Mouse (Mus musculus) B cell, adult 2 months (primary cell): ENCODE data around the gene Trnau1ap.
"Not testable (repeated sequence)": the region's sequence is repeated elsewhere in the genome, so short reads cannot be mapped to it uniquely, and the experiment has no call there.

Experiments used
- DNase-seq, 2 experiments: peaks; one replicate each; pipeline ENCODE4 v3.0.0; 2022

Gene Trnau1ap

GRCm38 (mm10) chr4:132341451-132341850 lies 12.1 kb upstream of the Trnau1ap start:
- DNase-seq, result no peak

- no peak for DNase-seq
These were observed 9.6 kb upstream of the Trnau1ap start for GRCm38 (mm10) chr4:132338943-132339342.

GRCm38 (mm10) chr4:132332880-132333279 lies 3.5 kb upstream of the Trnau1ap start:
- DNase-seq, result no peak

GRCm38 (mm10) chr4:132331960-132332359 lies 2.6 kb upstream of the Trnau1ap start:
- DNase-seq, result no peak

- no peak for DNase-seq
These were observed 557 bp upstream of the Trnau1ap start for GRCm38 (mm10) chr4:132329835-132330354.

GRCm38 (mm10) chr4:132328391-132328982 lies 851 bp downstream of the Trnau1ap start:
- DNase-seq, result no peak

GRCm38 (mm10) chr4:132326481-132326880 lies 2.9 kb downstream of the Trnau1ap start:
- no peak for DNase-seq

GRCm38 (mm10) chr4:132315711-132316110 lies 13.6 kb downstream of the Trnau1ap start:
- no peak for DNase-seq

GRCm38 (mm10) chr4:132312627-132313026 lies 16.7 kb downstream of the Trnau1ap start:
- no peak for DNase-seq

GRCm38 (mm10) chr4:132311801-132312200 lies 17.5 kb downstream of the Trnau1ap start:
- no peak for DNase-seq

- DNase-seq, result no peak
These were observed 18.1 kb downstream of the Trnau1ap start for GRCm38 (mm10) chr4:132311209-132311608.

- peak; percentile 73 to 78 for DNase-seq
These were observed 19.4 kb downstream of the Trnau1ap start for GRCm38 (mm10) chr4:132309849-132310472.

GRCm38 (mm10) chr4:132309140-132309848 lies 20.0 kb downstream of the Trnau1ap start:
- peak; percentile 28 to 40 for DNase-seq

GRCm38 (mm10) chr4:132308437-132309139 lies 20.8 kb downstream of the Trnau1ap start:
- DNase-seq, result peak; percentile 89 to 90

GRCm38 (mm10) chr4:132306004-132306403 lies 23.3 kb downstream of the Trnau1ap start:
- DNase-seq, result no peak

GRCm38 (mm10) chr4:132305276-132305675 lies 24.1 kb downstream of the Trnau1ap start:
- no peak for DNase-seq

GRCm38 (mm10) chr4:132303484-132303883 lies 25.9 kb downstream of the Trnau1ap start:
- DNase-seq, result not testable (repeated sequence)

GRCm38 (mm10) chr4:132302939-132303479 lies 26.3 kb downstream of the Trnau1ap start, which contains the start of gene Rab42:
TSS of gene Rab42 (minus strand) at chr4:132303385.
- DNase-seq, result peak; percentile 62 to 66

GRCm38 (mm10) chr4:132301965-132302938 lies 27.1 kb downstream of the Trnau1ap start:
- DNase-seq, result no peak

GRCm38 (mm10) chr4:132301486-132301885 lies 27.9 kb downstream of the Trnau1ap start:
- no peak for DNase-seq

- DNase-seq, result no peak
These were observed 29.5 kb downstream of the Trnau1ap start for GRCm38 (mm10) chr4:132299849-132300248.
